Mouse (Mus musculus) ES-Bruce4 (cell line): Measurements from ENCODE around the gene Tbx5.

ENCODE experiments used
- CTCF ChIP-seq: IDR thresholded peaks from one replicate; pipeline ENCODE4 v1.8.1; 2011; ENCODE audit warnings: low read depth, low read length
- POLR2A ChIP-seq: IDR thresholded peaks from one replicate; pipeline ENCODE4 v1.8.1; 2011; ENCODE audit warnings: low read length; ENCODE audit not compliant: insufficient read depth

DNA sequence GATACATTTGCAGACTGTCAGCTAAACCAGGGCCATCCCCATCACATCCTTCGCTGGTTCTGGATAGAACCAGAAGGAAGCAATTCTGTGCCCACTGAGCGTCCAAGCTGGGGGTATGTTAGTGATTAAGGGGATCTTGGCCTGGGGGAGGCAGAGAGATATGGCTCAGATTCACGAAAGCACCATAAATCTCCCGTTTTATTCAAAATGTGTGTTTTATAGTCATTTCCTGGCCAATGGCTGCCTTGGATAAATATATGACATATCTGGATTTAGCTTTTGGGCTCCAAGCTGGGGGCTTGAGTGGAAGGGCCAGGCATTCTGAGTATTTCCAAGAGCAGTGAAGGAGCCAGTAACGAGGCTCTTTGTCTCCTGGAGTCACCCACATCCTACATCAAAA is 59.5 kb downstream of the Tbx5 start:
- TF ChIP-seq POLR2A (no peak), CTCF (no peak)
